Mouse (Mus musculus) gonadal fat pad, adult 2 months (tissue): ENCODE data around the gene Mypop. TPM values are rescaled to one million over a fixed set of nuclear protein-coding genes. Genes with fewer than 3 reads are reported as not detected.

Experiments used
- DNase-seq: peaks from one replicate; pipeline ENCODE4 v3.0.0-alpha.2; 2012; ENCODE audit warnings: low read depth
- polyA plus RNA-seq: library from polyadenylated mRNA; depleted of rRNA; stranded (reverse); fragments of >200 nt; gene quantifications from 2 replicates; pipeline ENCODE4 v1.2.3, GENCODE M21; 2012; rRNA removed

Mypop gene
- polyA plus RNA-seq, 1 experiment, result 3.4 TPM

GRCm38 (mm10) chr7:19017909-19018308, 26.9 kb downstream of the Mypop start:
- no peak for DNase-seq

GRCm38 (mm10) chr7:19021048-19021447, 30.0 kb downstream of the Mypop start:
- DNase-seq, result no peak

- no peak for DNase-seq
Observed at GRCm38 (mm10) chr7:19022189-19022958, 31.3 kb downstream of the Mypop start.

GRCm38 (mm10) chr7:19023357-19023814, 32.3 kb downstream of the Mypop start, which contains the start of gene Foxa3:
TSS of gene Foxa3 (minus strand) at chr7:19023538.
- no peak for DNase-seq

- no peak for DNase-seq
Observed at GRCm38 (mm10) chr7:19024096-19024506, 33.1 kb downstream of the Mypop start, which contains the start of gene Sympk. TSS of gene Sympk (plus strand) at chr7:19024377.

GRCm38 (mm10) chr7:19024581-19025255, 33.7 kb downstream of the Mypop start:
- no peak for DNase-seq

GRCm38 (mm10) chr7:19028067-19028466, 37.0 kb downstream of the Mypop start:
- DNase-seq, result no peak

GRCm38 (mm10) chr7:19029084-19029653, 38.1 kb downstream of the Mypop start:
- DNase-seq, result no peak

- DNase-seq, result no peak
Observed at GRCm38 (mm10) chr7:19031641-19032040, 40.6 kb downstream of the Mypop start.

- no peak for DNase-seq
Observed at GRCm38 (mm10) chr7:19044616-19045015, 53.6 kb downstream of the Mypop start.

- no peak for DNase-seq
Observed at GRCm38 (mm10) chr7:19046286-19047069, 55.4 kb downstream of the Mypop start.

GRCm38 (mm10) chr7:19048006-19048527, 57.0 kb downstream of the Mypop start:
- no peak for DNase-seq

- DNase-seq, result no peak
Observed at GRCm38 (mm10) chr7:19049252-19049651, 58.2 kb downstream of the Mypop start.

GRCm38 (mm10) chr7:19050172-19050571, 59.1 kb downstream of the Mypop start:
- DNase-seq, result no peak

- DNase-seq, result no peak
Observed at GRCm38 (mm10) chr7:19051161-19051560, 60.1 kb downstream of the Mypop start.

Other genes starting within 250 kb of the Mypop start
- not detected in 2 replicates for gene Psg19, start 192.7 kb upstream of the Mypop start, polyA plus RNA-seq
- gene Psg17, start 169.6 kb upstream of the Mypop start, polyA plus RNA-seq, result 0.14 TPM in 1 of 2 replicates, not detected in the other
- 7.5 and 9.1 TPM in 2 replicates for gene Mill2, start 151.3 kb upstream of the Mypop start, polyA plus RNA-seq
- gene Pglyrp1, start 119.9 kb upstream of the Mypop start, polyA plus RNA-seq, result 6.2 and 7.1 TPM in 2 replicates
- gene Ccdc61, start 80.8 kb upstream of the Mypop start, polyA plus RNA-seq, result 20.1 and 23.2 TPM in 2 replicates
- gene Nova2, start 65.4 kb upstream of the Mypop start, polyA plus RNA-seq, result 1.3 and 2.1 TPM in 2 replicates
- not detected in 2 replicates for gene Nanos2, start 3.8 kb upstream of the Mypop start, polyA plus RNA-seq
- gene Irf2bp1, start 12.8 kb downstream of the Mypop start, polyA plus RNA-seq, result 19.4 and 26.1 TPM in 2 replicates
- gene Foxa3, start 32.3 kb downstream of the Mypop start, polyA plus RNA-seq, result 0.07 and 0.09 TPM in 2 replicates
- 65.9 and 73.5 TPM in 2 replicates for gene Sympk, start 33.1 kb downstream of the Mypop start, polyA plus RNA-seq
- 0.38 and 0.76 TPM in 2 replicates for gene Rsph6a, start 63.4 kb downstream of the Mypop start, polyA plus RNA-seq
- gene Dmwd, start 85.0 kb downstream of the Mypop start, polyA plus RNA-seq, result 52.6 and 61.1 TPM in 2 replicates
- 234 and 248 TPM in 2 replicates for gene Dmpk, start 92.6 kb downstream of the Mypop start, polyA plus RNA-seq
- gene Six5, start 103.3 kb downstream of the Mypop start, polyA plus RNA-seq, result 33.2 and 35.6 TPM in 2 replicates
- 0.13 and 0.19 TPM in 2 replicates for gene Gm4969, start 127.1 kb downstream of the Mypop start, polyA plus RNA-seq
- 7.9 and 9.3 TPM in 2 replicates for gene Fbxo46, start 128.6 kb downstream of the Mypop start, polyA plus RNA-seq
- 14.9 and 19.4 TPM in 2 replicates for gene Qpctl, start 158.0 kb downstream of the Mypop start, polyA plus RNA-seq
- gene Snrpd2, start 158.5 kb downstream of the Mypop start, polyA plus RNA-seq, result 30.6 and 37.8 TPM in 2 replicates
- gene Gipr, start 174.9 kb downstream of the Mypop start, polyA plus RNA-seq, result 2.6 and 3.9 TPM in 2 replicates
- gene Eml2, start 185.2 kb downstream of the Mypop start, polyA plus RNA-seq, result 47.5 and 48.5 TPM in 2 replicates
- gene Gpr4, start 221.3 kb downstream of the Mypop start, polyA plus RNA-seq, result 13.3 and 15.3 TPM in 2 replicates
- gene Opa3, start 237.1 kb downstream of the Mypop start, polyA plus RNA-seq, result 30.2 and 38.1 TPM in 2 replicates